Mouse (Mus musculus) heart, embryonic 12.5 days (tissue): ENCODE results near the gene Nme7. TPM values are rescaled to one million over a fixed set of nuclear protein-coding genes. Genes with fewer than 3 reads are reported as not detected.

Experiments
- ATAC-seq: fragments of 200-750 bp; cut with Nextera tagmentation; 2 replicates; pipeline ENCODE4 v1.8.0; 2017; ENCODE audit warnings: moderate TSS enrichment, moderate library complexity; ENCODE audit not compliant: insufficient number of reproducible peaks, low FRiP score
- H3K27ac ChIP-seq: fragments of 300-500 bp; sonication (generic); 2 replicates; pipeline ENCODE4 v1.5.1; 2016; ENCODE audit warnings: mild to moderate bottlenecking, moderate library complexity; ENCODE audit not compliant: poor library complexity, severe bottlenecking
- H3K27me3 ChIP-seq: fragments of 300-500 bp; sonication (generic); replicated peaks from 2 replicates; pipeline ENCODE4 v1.6.1; 2016; ENCODE audit warnings: mild to moderate bottlenecking, moderate library complexity
- H3K36me3 ChIP-seq: fragments of 300-500 bp; sonication (generic); 2 replicates; pipeline ENCODE4 v1.6.1; 2016; ENCODE audit warnings: mild to moderate bottlenecking, moderate library complexity
- H3K4me1 ChIP-seq: fragments of 300-500 bp; sonication (generic); replicated peaks from 2 replicates; pipeline ENCODE4 v1.6.1; 2016; ENCODE audit warnings: mild to moderate bottlenecking
- H3K4me2 ChIP-seq: fragments of 300-500 bp; sonication (generic); 2 replicates; pipeline ENCODE4 v1.6.1; 2016; ENCODE audit warnings: mild to moderate bottlenecking, moderate library complexity
- H3K4me3 ChIP-seq: fragments of 300-500 bp; sonication (generic); 2 replicates; pipeline ENCODE4 v1.5.1; 2016; ENCODE audit warnings: mild to moderate bottlenecking
- H3K9ac ChIP-seq: fragments of 300-500 bp; sonication (generic); 2 replicates; pipeline ENCODE4 v1.6.1; 2016; ENCODE audit warnings: mild to moderate bottlenecking, moderate library complexity
- H3K9me3 ChIP-seq: fragments of 300-500 bp; sonication (generic); replicated peaks from 2 replicates; pipeline ENCODE4 v1.6.1; 2016; ENCODE audit warnings: mild to moderate bottlenecking, moderate library complexity
- WGBS: fragments of 180-500 bp; shearing (Covaris S2); methylation state at CpG from one replicate; pipeline ENCODE4 v1.1.7; 2016; 5-methylcytosine and 5-hydroxymethylcytosine counted together
- polyA plus RNA-seq: library from polyadenylated mRNA; unstranded; fragments of >200 nt; fragmentation: Nextera tagmentation; extraction: Ambion mirVana; gene quantifications from 2 replicates; pipeline ENCODE4 v1.2.1, GENCODE M21; 2016

The Nme7 gene
- polyA plus RNA-seq, 1 experiment from 2014 or later = 17.7 TPM

DNA sequence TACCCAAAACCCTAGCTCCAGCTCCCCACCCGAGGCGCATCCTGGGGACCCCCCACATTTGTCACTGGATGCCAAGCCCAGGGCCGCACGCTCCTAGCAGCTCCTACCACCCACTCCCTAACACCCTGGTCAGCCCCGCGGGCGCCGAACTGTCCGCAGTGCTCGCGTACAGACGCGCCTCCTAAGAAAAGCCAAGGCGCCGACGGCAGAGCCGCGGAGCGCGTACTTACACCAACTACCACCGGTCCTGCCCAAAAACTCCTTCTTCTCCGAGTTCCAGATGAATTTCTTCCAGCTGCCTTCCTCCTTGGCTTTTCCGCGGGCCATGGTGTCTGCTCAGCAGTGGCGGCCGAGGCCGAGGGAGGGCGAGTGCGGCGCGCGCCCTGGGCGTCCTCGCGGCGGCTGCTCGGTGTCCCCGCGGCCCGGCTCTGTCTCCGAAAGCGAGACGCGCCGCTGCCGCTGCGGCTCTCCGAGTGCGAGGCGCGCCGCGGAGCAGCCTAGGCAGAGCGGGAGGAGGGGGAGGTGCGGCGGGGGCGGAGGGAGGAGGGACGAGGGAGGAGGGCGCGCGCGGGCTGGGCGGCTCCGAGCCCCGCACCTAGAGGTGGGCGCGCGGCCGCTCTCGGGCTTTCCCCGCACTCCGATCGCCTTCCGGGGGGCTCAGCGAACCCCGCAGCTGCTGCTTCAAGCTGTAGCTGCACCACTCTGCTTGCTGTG lies 153.8 kb downstream of the Nme7 start:
- Histone ChIP-seq H3K27me3 (peaks cover 3% of the 10 kb centered on the region; the same call in 1 of the 2 replicates), H3K4me1 (peaks cover 55% of the 10 kb centered on the region), H3K4me2 (peak overlapping the region; percentile 67), H3K27ac (peak overlapping the region; percentile 97), H3K9me3 (no peaks in the 10 kb centered on the region), H3K4me3 (peak overlapping the region; percentile 92), H3K36me3 (peaks cover 7% of the 10 kb centered on the region), H3K9ac (peak overlapping the region; percentile 99)
- peak; percentile 80 for ATAC-seq
- WGBS = under 1% methylated on average over 65 of the region's 76 CpGs

DNA sequence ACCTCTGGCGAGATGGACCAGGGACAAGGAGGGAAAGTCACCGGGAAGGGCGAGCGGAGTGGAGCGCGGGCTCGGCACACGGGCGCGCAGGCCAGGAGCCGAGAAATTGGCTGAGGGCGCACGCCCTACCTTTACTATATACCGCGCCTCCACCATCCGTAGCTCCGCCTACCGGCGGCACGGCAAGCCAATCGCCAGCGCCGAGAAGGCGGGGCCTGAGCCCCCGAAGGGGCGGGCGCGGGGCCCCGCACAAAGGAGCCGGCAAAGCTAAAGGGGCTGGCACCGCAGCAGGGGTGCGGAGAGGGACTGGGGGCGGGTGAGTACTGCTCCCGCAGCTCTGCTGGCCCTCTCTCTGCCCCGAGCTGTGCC lies 154.3 kb downstream of the Nme7 start, which contains the start of gene Atp1b1:
Gene Atp1b1, minus strand, starts transcription at position 111 of the 369 bp plus-strand sequence.
- H3K27me3 ChIP-seq = peaks cover 3% of the 10 kb centered on the region; the same call in 1 of the 2 replicates
- peak; percentile 89 for ATAC-seq
- WGBS = under 1% methylated on average over 35 of the region's 35 CpGs

DNA sequence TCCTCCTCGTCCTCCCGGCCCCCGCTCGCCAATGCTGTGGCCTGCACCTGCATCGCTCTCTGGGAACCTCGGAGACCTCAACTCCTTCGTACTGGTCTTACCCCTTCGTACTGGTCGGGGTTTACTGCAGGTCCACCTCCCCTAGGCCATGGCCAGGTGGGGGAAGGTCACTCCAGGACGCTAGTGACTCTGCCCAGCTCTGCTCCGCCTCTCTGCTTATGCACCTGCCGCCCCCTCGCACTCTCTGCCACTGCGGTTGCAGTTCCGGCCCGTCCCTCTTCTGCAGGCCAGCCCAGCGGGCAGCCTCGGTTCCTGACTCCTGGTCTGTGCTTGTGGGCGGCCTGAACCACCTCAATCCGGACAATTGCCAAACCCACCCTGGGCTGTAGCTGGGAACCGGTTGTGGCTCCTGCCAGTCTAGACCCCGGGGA lies 154.7 kb downstream of the Nme7 start:
- peaks cover 3% of the 10 kb centered on the region; the same call in 1 of the 2 replicates for H3K27me3 ChIP-seq
- peak overlapping the region; percentile 97 for H3K27ac ChIP-seq

More for the DNA sequence above, 154.3 kb downstream of the Nme7 start, which contains the start of gene Atp1b1:
- peak within 1 kb of the TSS; percentile 67 for H3K4me2 ChIP-seq
- H3K27ac ChIP-seq = peak within 1 kb of the TSS; percentile 97
- peak within 1 kb of the TSS; percentile 99 for H3K9ac ChIP-seq
- H3K4me1 ChIP-seq = peaks cover 50% of the 10 kb centered on the region
- peak within 1 kb of the TSS; percentile 92 for H3K4me3 ChIP-seq
- H3K9me3 ChIP-seq = no peaks in the 10 kb centered on the region
- H3K36me3 ChIP-seq = peaks cover 1% of the 10 kb centered on the region

DNA sequence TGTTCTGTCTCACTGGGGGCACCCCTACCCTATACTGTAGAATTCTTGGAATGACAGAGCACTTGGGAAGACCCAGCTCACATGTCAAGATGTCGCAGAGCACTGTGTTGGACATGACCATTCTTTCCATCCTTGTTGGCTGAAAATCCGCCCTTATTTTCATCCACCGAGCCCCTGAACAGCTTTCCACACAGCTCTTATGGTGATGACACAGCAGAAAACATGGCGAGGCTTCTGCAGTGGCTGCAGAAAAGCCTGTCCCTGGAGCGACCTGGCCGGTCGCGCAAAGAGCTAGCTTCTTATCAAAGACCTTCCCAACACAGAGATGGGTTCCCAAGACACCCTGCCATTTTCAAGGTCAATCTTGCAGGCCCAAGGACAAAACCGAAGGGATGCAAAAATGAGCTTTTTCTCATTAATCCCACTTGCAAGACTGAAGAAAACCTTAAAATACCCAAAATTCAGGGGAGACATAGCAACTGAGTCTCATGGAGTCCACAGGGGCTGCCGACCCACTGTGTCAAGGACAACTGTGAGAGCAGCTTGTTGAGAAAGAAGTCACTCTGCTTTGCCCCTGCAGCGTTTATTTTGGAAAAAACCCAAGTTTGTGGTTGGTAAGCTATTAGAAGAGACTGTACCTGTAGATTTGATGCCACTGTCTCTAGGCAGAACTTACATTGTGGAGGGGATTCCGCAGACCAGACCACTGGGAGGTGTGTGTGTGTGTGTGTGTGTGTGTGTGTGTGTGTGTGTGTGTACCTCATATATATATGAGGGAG lies 155.4 kb downstream of the Nme7 start:
- H3K27me3 ChIP-seq = peaks cover 3% of the 10 kb centered on the region; the same call in 1 of the 2 replicates
- H3K27ac ChIP-seq = peak overlapping the region; percentile 97
- ATAC-seq = no peak
- no peaks in the 10 kb centered on the region for H3K9me3 ChIP-seq
- peak overlapping the region; percentile 67 for H3K4me2 ChIP-seq
- H3K36me3 ChIP-seq = no peaks in the 10 kb centered on the region
- 38% methylated on average over 12 of the region's 12 CpGs for WGBS
- H3K4me3 ChIP-seq = peak overlapping the region; percentile 92
- H3K9ac ChIP-seq = peak overlapping the region; percentile 99
- H3K4me1 ChIP-seq = peaks cover 39% of the 10 kb centered on the region

More for the DNA sequence above, 154.7 kb downstream of the Nme7 start:
- 2% methylated on average over 22 of the region's 22 CpGs for WGBS
- Histone ChIP-seq H3K4me2 (peak overlapping the region; percentile 67), H3K9ac (peak overlapping the region; percentile 99), H3K4me1 (peaks cover 46% of the 10 kb centered on the region), H3K9me3 (no peaks in the 10 kb centered on the region), H3K4me3 (peak overlapping the region; percentile 92), H3K36me3 (no peaks in the 10 kb centered on the region)
- ATAC-seq = peak; percentile 52

DNA sequence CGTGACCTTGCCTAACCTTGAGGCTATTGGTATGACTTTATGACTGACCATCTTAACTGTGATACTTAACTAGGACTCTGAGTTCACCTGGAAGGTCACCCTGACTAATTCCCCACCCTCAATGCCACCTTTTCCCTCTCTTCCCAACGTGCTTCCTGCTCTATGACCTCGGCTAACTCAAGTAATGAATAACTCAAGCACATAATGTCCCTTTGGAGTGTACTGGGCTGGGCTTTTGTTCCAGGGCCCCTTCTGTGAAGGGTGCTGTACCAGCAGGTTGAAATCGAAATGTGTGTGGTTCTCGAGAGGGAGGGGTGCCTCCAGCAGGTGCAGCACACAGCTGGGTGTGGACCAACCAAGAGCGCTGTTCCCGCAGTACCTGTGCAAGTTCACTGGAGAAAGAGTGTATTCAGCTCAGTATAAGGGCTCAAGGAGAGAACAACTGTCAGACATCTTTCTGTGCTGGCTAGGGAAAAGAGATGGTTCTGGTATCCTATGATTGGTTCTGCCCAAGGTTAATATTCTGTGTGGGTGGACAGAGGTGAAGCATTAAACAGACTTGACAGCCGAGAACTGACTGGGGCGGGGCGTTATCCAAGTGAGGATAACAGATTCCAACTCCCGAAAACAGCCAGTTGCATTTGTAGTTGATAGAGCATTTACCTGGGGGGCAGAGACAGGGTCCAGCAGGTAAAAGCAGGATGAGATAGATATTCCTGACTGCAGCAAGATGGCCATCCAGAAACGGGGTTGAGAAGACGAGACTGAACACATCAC lies 157.2 kb downstream of the Nme7 start:
- H3K9ac ChIP-seq = no peak overlapping the region; the same call in 1 of the 2 replicates
- peak overlapping the region; percentile 82 for H3K27ac ChIP-seq
- no peaks in the 10 kb centered on the region for H3K9me3 ChIP-seq
- peaks cover 35% of the 10 kb centered on the region for H3K4me1 ChIP-seq
- peaks cover 3% of the 10 kb centered on the region; the same call in 1 of the 2 replicates for H3K27me3 ChIP-seq
- H3K4me3 ChIP-seq = peak overlapping the region; percentile 6
- no peaks in the 10 kb centered on the region for H3K36me3 ChIP-seq
- 62% methylated on average over 13 of the region's 13 CpGs for WGBS
- H3K4me2 ChIP-seq = peak overlapping the region; percentile 53
- no peak for ATAC-seq

DNA sequence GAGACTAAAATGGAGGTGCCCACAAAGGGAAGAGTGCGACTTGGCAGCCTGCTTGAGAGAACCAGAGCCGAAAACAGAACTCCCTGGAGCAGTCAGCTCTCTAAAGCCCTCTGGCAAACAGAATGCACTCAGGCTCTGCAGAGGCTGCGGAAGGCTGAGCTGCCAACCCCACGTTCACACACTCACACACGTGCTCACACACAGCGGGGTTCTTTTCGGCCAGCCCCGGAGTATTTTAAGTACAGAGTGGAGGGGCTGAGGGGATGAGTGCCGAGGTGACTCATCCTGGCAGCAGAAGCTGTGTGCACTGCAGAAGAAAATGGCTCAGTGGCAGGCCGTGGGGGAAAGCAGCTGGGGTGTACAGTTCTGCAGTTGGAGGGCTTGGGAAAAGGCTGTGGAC lies 157.8 kb downstream of the Nme7 start:
- ATAC-seq = peak; percentile 13; the same call in 1 of the 2 replicates
- peak overlapping the region; percentile 6 for H3K4me3 ChIP-seq
- H3K36me3 ChIP-seq = no peaks in the 10 kb centered on the region
- peak overlapping the region; percentile 82 for H3K27ac ChIP-seq
- no peak overlapping the region for H3K9ac ChIP-seq
- 20% methylated on average over 10 of the region's 10 CpGs for WGBS
- no peaks in the 10 kb centered on the region for H3K9me3 ChIP-seq
- H3K4me1 ChIP-seq = peaks cover 35% of the 10 kb centered on the region
- peak overlapping the region; percentile 53 for H3K4me2 ChIP-seq
- peaks cover 3% of the 10 kb centered on the region; the same call in 1 of the 2 replicates for H3K27me3 ChIP-seq

DNA sequence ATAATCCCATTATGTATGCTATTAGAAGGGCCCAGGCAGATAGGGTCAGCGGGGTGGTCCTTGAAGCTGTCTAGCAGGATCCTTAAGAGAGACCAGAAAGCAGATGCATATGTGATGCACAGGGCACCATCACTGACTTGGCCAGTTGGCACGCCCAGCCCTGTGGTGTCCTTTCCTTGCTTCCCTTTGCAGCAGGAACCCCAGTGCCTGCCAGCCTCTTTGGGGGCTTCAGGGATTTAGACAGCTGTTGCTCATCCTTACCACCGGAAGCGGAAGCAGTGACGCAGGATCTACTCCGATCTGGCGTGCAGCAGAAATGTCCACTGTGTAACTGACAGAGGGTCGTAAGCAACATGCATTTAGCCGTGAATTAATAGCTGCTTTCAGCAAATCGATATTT lies 163.5 kb downstream of the Nme7 start:
- Histone ChIP-seq H3K36me3 (no peaks in the 10 kb centered on the region), H3K9ac (no peak overlapping the region)
- 89% methylated on average over 10 of the region's 10 CpGs for WGBS

DNA sequence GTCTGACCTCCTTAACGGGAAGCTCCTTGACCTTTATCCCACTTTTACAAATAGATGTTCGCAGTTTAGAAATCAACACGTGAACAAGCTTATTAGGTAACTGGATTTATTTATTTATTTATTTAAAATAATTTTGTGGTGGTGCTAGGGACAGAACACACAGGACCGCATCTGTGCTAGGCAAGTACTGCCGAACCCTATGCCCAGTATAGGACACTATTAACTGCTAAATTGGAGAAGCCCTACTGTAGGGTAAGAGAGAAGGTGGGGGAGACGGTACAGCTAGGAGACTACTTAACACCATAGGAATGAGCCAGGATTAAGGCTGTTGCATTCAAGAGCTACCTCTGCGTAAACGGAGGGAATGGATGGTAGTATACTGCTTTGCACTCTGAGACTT lies 164.4 kb downstream of the Nme7 start:
- Histone ChIP-seq H3K4me3 (no peak overlapping the region), H3K4me1 (0 out of 2 replicates have a peak, but pooled peaks cover 1% of the 10 kb centered on the region), H3K4me2 (no peak overlapping the region), H3K9me3 (no peaks in the 10 kb centered on the region), H3K9ac (no peak overlapping the region), H3K36me3 (no peaks in the 10 kb centered on the region), H3K27me3 (no peaks in the 10 kb centered on the region), H3K27ac (no peak overlapping the region)
- 77% methylated on average over 8 of the region's 8 CpGs for WGBS
- no peak for ATAC-seq

More for the DNA sequence above, 163.5 kb downstream of the Nme7 start:
- Histone ChIP-seq H3K9me3 (no peaks in the 10 kb centered on the region), H3K27ac (no peak overlapping the region), H3K4me2 (no peak overlapping the region), H3K4me3 (no peak overlapping the region), H3K4me1 (peaks cover 2% of the 10 kb centered on the region; the same call in 1 of the 2 replicates), H3K27me3 (no peaks in the 10 kb centered on the region)
- no peak for ATAC-seq

DNA sequence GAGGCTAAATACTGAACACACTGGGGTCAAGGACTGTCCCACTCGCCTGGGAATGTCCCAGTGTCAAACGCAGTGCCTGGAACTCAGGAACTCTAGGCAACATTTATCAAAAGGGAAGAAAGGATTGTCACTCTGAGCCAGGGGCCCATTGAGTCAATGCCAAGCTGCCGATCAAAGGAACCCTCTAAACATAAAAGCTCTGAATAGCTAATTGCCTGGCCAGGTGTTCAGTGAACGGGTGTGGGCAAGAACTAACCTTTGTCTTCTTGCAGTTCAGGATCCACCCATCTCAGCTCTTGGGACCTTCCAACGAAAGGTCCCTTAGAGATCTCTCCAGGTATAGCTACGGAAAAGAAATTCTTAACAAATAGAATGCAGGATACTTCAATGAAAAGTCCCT lies 167.1 kb downstream of the Nme7 start:
- Histone ChIP-seq H3K4me2 (no peak overlapping the region), H3K9ac (no peak overlapping the region), H3K27ac (no peak overlapping the region), H3K36me3 (no peaks in the 10 kb centered on the region), H3K9me3 (no peaks in the 10 kb centered on the region), H3K4me3 (no peak overlapping the region), H3K4me1 (peaks cover 28% of the 10 kb centered on the region), H3K27me3 (no peaks in the 10 kb centered on the region)
- ATAC-seq = no peak
- WGBS = 76% methylated on average over 6 of the region's 6 CpGs

DNA sequence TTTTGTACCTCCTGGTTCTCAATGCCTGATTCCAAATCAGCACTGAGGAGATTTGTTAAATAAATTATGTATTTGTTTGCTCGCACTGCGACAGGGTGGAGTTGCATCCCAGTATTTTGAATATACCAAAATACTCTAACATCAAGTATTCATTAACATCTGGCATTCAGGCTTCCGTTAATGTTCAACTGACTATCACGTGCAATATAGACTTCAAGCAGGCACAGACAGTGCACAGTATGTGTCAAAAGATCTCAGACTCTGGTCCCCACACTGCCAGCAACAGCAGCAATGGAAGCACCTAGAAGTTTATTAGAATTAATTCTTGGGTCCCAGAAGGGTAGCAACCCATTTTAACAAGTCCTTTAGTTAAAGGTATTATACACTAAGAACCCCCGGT lies 167.7 kb downstream of the Nme7 start:
- ATAC-seq = no peak
- Histone ChIP-seq H3K9me3 (no peaks in the 10 kb centered on the region), H3K4me2 (no peak overlapping the region), H3K9ac (no peak overlapping the region), H3K27ac (no peak overlapping the region), H3K36me3 (no peaks in the 10 kb centered on the region), H3K4me1 (peaks cover 28% of the 10 kb centered on the region), H3K27me3 (no peaks in the 10 kb centered on the region), H3K4me3 (no peak overlapping the region)
- WGBS = 88% methylated on average over 5 of the region's 5 CpGs
